ENCODE assay signal across 9 mouse cellular contexts in genomic region chr7:5052438-5052837, GRCm38 (mm10). TPM values are rescaled to one million over a fixed set of nuclear protein-coding genes. Genes with fewer than 3 reads are reported as not detected.
DNase-seq lines count a peak whose midpoint lies in the region; ATAC-seq and TF ChIP-seq lines count a peak whose summit lies in the region.
"Had no signal": no experiment of that assay in that cellular context is flagged by ENCODE, and none has a peak within 500 bp of the region (broad histone marks: within the 10 kb centered on the region; RNA-seq: fewer than 3 reads in every experiment).

No protein-coding gene starts in this region.

- WGBS in kidney, embryonic 15.5 days: under 1% methylated on average over 12 of the region's 12 CpGs
- 2% methylated on average over 12 of the region's 12 CpGs for WGBS in hindbrain, embryonic 16.5 days

- H3K4me3 ChIP-seq in kidney, embryonic 15.5 days (replicated peaks): peak overlapping the region; percentile 64
- peak overlapping the region; percentile 79 for H3K4me3 ChIP-seq in hindbrain, embryonic 16.5 days (ENCODE audit: low read length)
- peak overlapping the region; percentile 63 for H3K4me3 ChIP-seq in myocyte

- peaks cover 54% of the 10 kb centered on the region for H3K4me1 ChIP-seq in kidney, embryonic 15.5 days
- H3K4me1 ChIP-seq in hindbrain, embryonic 16.5 days (ENCODE audit: control insufficient read depth, insufficient read depth, low read depth, low read length): peaks cover 39% of the 10 kb centered on the region

- no peaks in the 10 kb centered on the region for H3K36me3 ChIP-seq in kidney, embryonic 15.5 days
- H3K36me3 ChIP-seq in hindbrain, embryonic 16.5 days (ENCODE audit: control insufficient read depth, insufficient read depth, low read length): no peaks in the 10 kb centered on the region
- no peaks in the 10 kb centered on the region for H3K36me3 ChIP-seq in myocyte (ENCODE audit: control insufficient read depth, insufficient read depth)

- H3K4me2 ChIP-seq in kidney, embryonic 15.5 days: peak overlapping the region; percentile 87
- peak overlapping the region; percentile 79 for H3K4me2 ChIP-seq in hindbrain, embryonic 16.5 days (ENCODE audit: low read length)
- H3K4me2 ChIP-seq in myocyte (ENCODE audit: low read depth): peak overlapping the region; percentile 86

- H3K27ac ChIP-seq in kidney, embryonic 15.5 days: peak overlapping the region; percentile 84
- no peak overlapping the region; the same call in 1 of the 2 replicates for H3K27ac ChIP-seq in hindbrain, embryonic 16.5 days (ENCODE audit: low read depth, low read length)

- H3K79me2 ChIP-seq in myocyte (ENCODE audit: control insufficient read depth, insufficient read depth): peaks cover 7% of the 10 kb centered on the region

- peak overlapping the region; percentile 71 for H3K9ac ChIP-seq in kidney, embryonic 15.5 days
- H3K9ac ChIP-seq in hindbrain, embryonic 16.5 days (ENCODE audit: low read depth, low read length): peak overlapping the region; percentile 91

- no peak for ATAC-seq in kidney, embryonic 15.5 days (replicated peaks; ENCODE audit: low FRiP score)
- no peak for ATAC-seq in hindbrain, embryonic 16.5 days

- H3ac ChIP-seq in myocyte (ENCODE audit: control insufficient read depth, insufficient read length): peak overlapping the region; percentile 17

- DNase-seq in kidney, adult 8-10 months: no peak
- peak; percentile 52 for DNase-seq in brain, adult 2 months (ENCODE audit: low read depth, low spot score)
- DNase-seq in adrenal gland, postnatal 14 days: no peak
- no peak for DNase-seq in cerebellum, adult 8-10 months
- DNase-seq in urinary bladder, postnatal 14 days (ENCODE audit: low spot score): no peak
- DNase-seq: adrenal gland, adult 8-10 months had no signal

- peaks cover 54% of the 10 kb centered on the region for H3K27me3 ChIP-seq in kidney, embryonic 15.5 days
- peaks cover 6% of the 10 kb centered on the region for H3K27me3 ChIP-seq in hindbrain, embryonic 16.5 days (replicated peaks; ENCODE audit: control insufficient read depth, insufficient read depth, low read length)
- peaks cover 13% of the 10 kb centered on the region for H3K27me3 ChIP-seq in myocyte (ENCODE audit: control insufficient read depth, insufficient read depth, insufficient read length)

- no peak for TF ChIP-seq POLR2A in myocyte (IDR thresholded peaks at IDR 0.05; ENCODE audit: insufficient read length, low read depth)

- no peaks in the 10 kb centered on the region for H3K9me3 ChIP-seq in kidney, embryonic 15.5 days (replicated peaks)
- no peaks in the 10 kb centered on the region for H3K9me3 ChIP-seq in hindbrain, embryonic 16.5 days (ENCODE audit: control insufficient read depth, low read length)

TF ChIP-seq in myocyte, 11 proteins besides CTCF, POLR2A, EP300 and RAD21:
- TF ChIP-seq MAX (IDR thresholded peaks at IDR 0.05; ENCODE audit: low read depth): no peak
- no peak for TF ChIP-seq POLR2AphosphoS2 (IDR thresholded peaks at IDR 0.05; ENCODE audit: insufficient read length, low read depth)
- no peak for TF ChIP-seq CEBPB (IDR thresholded peaks at IDR 0.05; ENCODE audit: insufficient read depth, poor library complexity, severe bottlenecking)
- TF ChIP-seq E2F4 (IDR thresholded peaks at IDR 0.05; ENCODE audit: insufficient read depth): no peak
- TF ChIP-seq TCF3 (IDR thresholded peaks at IDR 0.05; ENCODE audit: insufficient read length, low read depth): no peak
- no peak for TF ChIP-seq TCF12 (IDR thresholded peaks at IDR 0.05; ENCODE audit: insufficient read depth, poor library complexity, severe bottlenecking)
- no peak for TF ChIP-seq MYOG (IDR thresholded peaks at IDR 0.05; ENCODE audit: control insufficient read depth in 1 of 3, insufficient read depth in 1 of 3, insufficient read length in 2 of 3, low read depth in 2 of 3)
- TF ChIP-seq SRF (IDR thresholded peaks at IDR 0.05; ENCODE audit: control insufficient read depth, insufficient read length, low read depth): no peak
- no peak for TF ChIP-seq REST (IDR thresholded peaks at IDR 0.05; ENCODE audit: insufficient read depth, insufficient read length)
TF ChIP-seq in myocyte: peak in this region for 0.

RNA-seq across cellular contexts. Expression of gene Zfp580, which starts 1.1 kb away (rescaled TPM):
- 36.2 and 41.0 TPM in 2 replicates for polyA plus RNA-seq in kidney, embryonic 15.5 days (2015; fragmentation: Nextera tagmentation; extraction: Ambion mirVana)
- polyA plus RNA-seq in hindbrain, embryonic 16.5 days (2015; fragmentation: Nextera tagmentation; extraction: Ambion mirVana): 103 and 108 TPM in 2 replicates
- polyA plus RNA-seq in myocyte (2012; fragmentation: generic; extraction: Trizol): 13.1 TPM
- total RNA-seq in adrenal gland, postnatal 14 days (2021): 10.0 and 12.9 TPM in 2 replicates

RNA-seq across cellular contexts. Expression of gene U2af2, which starts 9.5 kb away (rescaled TPM):
- 145 and 152 TPM in 2 replicates for polyA plus RNA-seq in kidney, embryonic 15.5 days (2015; fragmentation: Nextera tagmentation; extraction: Ambion mirVana)
- 91.8 and 103 TPM in 2 replicates for polyA plus RNA-seq in hindbrain, embryonic 16.5 days (2015; fragmentation: Nextera tagmentation; extraction: Ambion mirVana)
- polyA plus RNA-seq in myocyte (2012; fragmentation: generic; extraction: Trizol): 159 TPM
- total RNA-seq in adrenal gland, postnatal 14 days (2021): 166 and 184 TPM in 2 replicates

RNA-seq across cellular contexts. Expression of gene Zfp784, which starts 14.2 kb away (rescaled TPM):
- polyA plus RNA-seq in kidney, embryonic 15.5 days (2015; fragmentation: Nextera tagmentation; extraction: Ambion mirVana): 6.3 and 6.4 TPM in 2 replicates
- polyA plus RNA-seq in hindbrain, embryonic 16.5 days (2015; fragmentation: Nextera tagmentation; extraction: Ambion mirVana): 9.7 and 10.2 TPM in 2 replicates
- polyA plus RNA-seq in myocyte (2012; fragmentation: generic; extraction: Trizol): 1.5 TPM
- total RNA-seq in adrenal gland, postnatal 14 days (2021): 4.7 and 5.5 TPM in 2 replicates

RNA-seq across cellular contexts. Expression of gene 4632433K11Rik, which starts 18.5 kb away (rescaled TPM):
- not detected in 2 replicates for polyA plus RNA-seq in kidney, embryonic 15.5 days (2015; fragmentation: Nextera tagmentation; extraction: Ambion mirVana)
- polyA plus RNA-seq in hindbrain, embryonic 16.5 days (2015; fragmentation: Nextera tagmentation; extraction: Ambion mirVana): not detected in 2 replicates
- polyA plus RNA-seq in myocyte (2012; fragmentation: generic; extraction: Trizol): not detected
- total RNA-seq in adrenal gland, postnatal 14 days (2021): not detected in 2 replicates

RNA-seq across cellular contexts. Expression of gene Epn1, which starts 27.6 kb away (rescaled TPM):
- 55.5 and 62.2 TPM in 2 replicates for polyA plus RNA-seq in kidney, embryonic 15.5 days (2015; fragmentation: Nextera tagmentation; extraction: Ambion mirVana)
- 115 and 124 TPM in 2 replicates for polyA plus RNA-seq in hindbrain, embryonic 16.5 days (2015; fragmentation: Nextera tagmentation; extraction: Ambion mirVana)
- 118 TPM for polyA plus RNA-seq in myocyte (2012; fragmentation: generic; extraction: Trizol)
- total RNA-seq in adrenal gland, postnatal 14 days (2021): 145 and 155 TPM in 2 replicates
